Mouse (Mus musculus) E14TG2a.4 (cell line): ENCODE measurements around the gene Cxcl9.
A peak's percentile ranks its signal among the peaks of the same experiment; 100 is the strongest.
"Not testable (repeated sequence)": the region's sequence is repeated elsewhere in the genome, so short reads cannot be mapped to it uniquely, and the experiment has no call there.

Experiments
- H3K27me3 ChIP-seq: 2 replicates; pipeline ENCODE4 v1.6.1; 2014; ENCODE audit warnings: low read length, control low read depth; ENCODE audit not compliant: insufficient read depth
- H3K36me3 ChIP-seq: 2 replicates; pipeline ENCODE4 v1.6.1; 2014; ENCODE audit warnings: low read length, control low read depth; ENCODE audit not compliant: insufficient read depth
- H3K4me1 ChIP-seq: replicated peaks from 2 replicates; pipeline ENCODE4 v1.6.1; 2014; ENCODE audit warnings: low read depth, low read length, control low read depth
- H3K4me3 ChIP-seq: replicated peaks from 2 replicates; pipeline ENCODE4 v1.5.1; 2014; ENCODE audit warnings: mild to moderate bottlenecking, low read length
- H3K9me3 ChIP-seq: 2 replicates; pipeline ENCODE4 v1.6.1; 2014; ENCODE audit warnings: low read length, control low read depth
- CTCF ChIP-seq: conservative IDR thresholded peaks from 2 replicates; pipeline ENCODE4 v1.5.1; 2014; ENCODE audit warnings: low read length
- NANOG ChIP-seq: IDR thresholded peaks from 2 replicates; pipeline ENCODE4 v1.6.1; 2014; ENCODE audit warnings: borderline replicate concordance, low read length, mixed read lengths
- POU5F1 ChIP-seq: IDR thresholded peaks from 2 replicates; pipeline ENCODE4 v1.6.1; 2014; ENCODE audit warnings: low read length, borderline replicate concordance

Cxcl9 gene

GRCm38 (mm10) chr5:92353517-92353916 lies 25.6 kb upstream of the Cxcl9 start:
- Histone ChIP-seq H3K9me3 (no peaks in the 10 kb centered on the region), H3K36me3 (no peaks in the 10 kb centered on the region), H3K27me3 (peaks cover 20% of the 10 kb centered on the region), H3K4me1 (peaks cover 30% of the 10 kb centered on the region), H3K4me3 (no peak overlapping the region)
- TF ChIP-seq CTCF (no peak), POU5F1 (no peak), NANOG (no peak)

GRCm38 (mm10) chr5:92352716-92353115 lies 24.8 kb upstream of the Cxcl9 start:
- H3K9me3 ChIP-seq, H3K4me3 ChIP-seq, H3K36me3 ChIP-seq: not testable (repeated sequence)
- Histone ChIP-seq H3K27me3 (peaks cover 28% of the 10 kb centered on the region), H3K4me1 (peaks cover 36% of the 10 kb centered on the region)

- H3K4me3 ChIP-seq: no peak overlapping the region
- no peaks in the 10 kb centered on the region for H3K9me3 ChIP-seq
- TF ChIP-seq CTCF (no peak), POU5F1 (no peak), NANOG (no peak)
- peaks cover 28% of the 10 kb centered on the region for H3K4me1 ChIP-seq
- H3K36me3 ChIP-seq: no peaks in the 10 kb centered on the region
- peaks cover 41% of the 10 kb centered on the region for H3K27me3 ChIP-seq
These were observed 21.9 kb upstream of the Cxcl9 start for GRCm38 (mm10) chr5:92349731-92350130.

GRCm38 (mm10) chr5:92348794-92349413 lies 21.0 kb upstream of the Cxcl9 start, which contains the start of gene Cxcl10:
TSS of gene Cxcl10 (minus strand) at chr5:92348889.
- no peak within 1 kb of the TSS for H3K4me3 ChIP-seq
- no peaks in the 10 kb centered on the region for H3K36me3 ChIP-seq
- H3K4me1 ChIP-seq: peaks cover 25% of the 10 kb centered on the region
- H3K27me3 ChIP-seq: peaks cover 46% of the 10 kb centered on the region
- TF ChIP-seq NANOG (no peak), POU5F1 (no peak), CTCF (no peak)
- no peaks in the 10 kb centered on the region for H3K9me3 ChIP-seq

- no peak overlapping the region for H3K4me3 ChIP-seq
- H3K36me3 ChIP-seq: no peaks in the 10 kb centered on the region
- H3K4me1 ChIP-seq: peaks cover 17% of the 10 kb centered on the region
- TF ChIP-seq POU5F1 (no peak), NANOG (no peak), CTCF (no peak)
- no peaks in the 10 kb centered on the region for H3K9me3 ChIP-seq
- H3K27me3 ChIP-seq: peaks cover 47% of the 10 kb centered on the region
These were observed 17.1 kb upstream of the Cxcl9 start for GRCm38 (mm10) chr5:92345006-92345405.

- Histone ChIP-seq H3K9me3 (no peaks in the 10 kb centered on the region), H3K27me3 (peaks cover 15% of the 10 kb centered on the region), H3K4me1 (no peaks in the 10 kb centered on the region), H3K36me3 (no peaks in the 10 kb centered on the region), H3K4me3 (no peak overlapping the region)
- no peak for TF ChIP-seq POU5F1
- TF ChIP-seq CTCF: no peak
- TF ChIP-seq NANOG: no peak
These were observed 12.7 kb upstream of the Cxcl9 start for GRCm38 (mm10) chr5:92340606-92341005.

GRCm38 (mm10) chr5:92336743-92337142 lies 8.9 kb upstream of the Cxcl9 start:
- Histone ChIP-seq H3K27me3 (peaks cover 5% of the 10 kb centered on the region), H3K36me3 (no peaks in the 10 kb centered on the region), H3K9me3 (no peaks in the 10 kb centered on the region), H3K4me1 (peaks cover 15% of the 10 kb centered on the region), H3K4me3 (no peak overlapping the region)
- no peak for TF ChIP-seq POU5F1
- no peak for TF ChIP-seq NANOG
- TF ChIP-seq CTCF: no peak

- Histone ChIP-seq H3K36me3 (no peaks in the 10 kb centered on the region), H3K4me1 (peaks cover 16% of the 10 kb centered on the region), H3K9me3 (no peaks in the 10 kb centered on the region), H3K27me3 (peaks cover 14% of the 10 kb centered on the region), H3K4me3 (peak overlapping the region; percentile 20; the same call in 1 of the 2 replicates)
- TF ChIP-seq CTCF (no peak), POU5F1 (no peak), NANOG (no peak)
These were observed 4.5 kb upstream of the Cxcl9 start for GRCm38 (mm10) chr5:92332359-92332840.
